Mouse (Mus musculus) bone marrow macrophage, adult 2 months (primary cell): Measurements from ENCODE around the gene Neu3. TPM values are rescaled to one million over a fixed set of nuclear protein-coding genes. Genes with fewer than 3 reads are reported as not detected.
"Not testable (repeated sequence)": the region's sequence is repeated elsewhere in the genome, so short reads cannot be mapped to it uniquely, and the experiment has no call there.

Experiments used
- H3K27ac ChIP-seq: 2 replicates; pipeline ENCODE4 v1.5.1; 2012; ENCODE audit warnings: low read depth, low read length; ENCODE audit not compliant: insufficient read depth
- H3K4me1 ChIP-seq: 2 replicates; pipeline ENCODE4 v1.6.1; 2012; ENCODE audit warnings: low read length; ENCODE audit not compliant: control insufficient read depth, insufficient read depth
- H3K4me3 ChIP-seq: 2 replicates; pipeline ENCODE4 v1.5.1; 2012; ENCODE audit warnings: mild to moderate bottlenecking, low read length, moderate library complexity; ENCODE audit not compliant: insufficient read depth
- CTCF ChIP-seq: IDR thresholded peaks from 2 replicates; pipeline ENCODE4 v1.5.1; 2012; ENCODE audit warnings: low read depth, mild to moderate bottlenecking, low read length, moderate library complexity
- POLR2A ChIP-seq: IDR thresholded peaks from 2 replicates; pipeline ENCODE4 v1.6.1; 2012; ENCODE audit warnings: mild to moderate bottlenecking, low read depth, low read length, borderline replicate concordance
- polyA plus RNA-seq: library from polyadenylated mRNA; stranded (reverse); fragments of >200 nt; gene quantifications from 2 replicates; pipeline ENCODE4 v1.2.4, GENCODE M21; 2012; ENCODE audit not compliant: missing spikeins, insufficient read depth, insufficient read length

The Neu3 gene
- polyA plus RNA-seq, 1 experiment, result 1.6 TPM

GRCm38 (mm10) chr7:99813394-99813793, 14.8 kb downstream of the Neu3 start:
- no peak overlapping the region for H3K27ac ChIP-seq
- no peaks in the 10 kb centered on the region for H3K4me1 ChIP-seq
- peak; percentile 34; the same call in 1 of the 2 replicates for TF ChIP-seq CTCF
- TF ChIP-seq POLR2A, result no peak
- H3K4me3 ChIP-seq, result no peak overlapping the region

- H3K4me3 ChIP-seq, result no peak overlapping the region
- no peak for TF ChIP-seq POLR2A
- no peak for TF ChIP-seq CTCF
- H3K4me1 ChIP-seq, result no peaks in the 10 kb centered on the region
- H3K27ac ChIP-seq, result no peak overlapping the region
Measured at GRCm38 (mm10) chr7:99811661-99812060, 16.6 kb downstream of the Neu3 start.

DNA sequence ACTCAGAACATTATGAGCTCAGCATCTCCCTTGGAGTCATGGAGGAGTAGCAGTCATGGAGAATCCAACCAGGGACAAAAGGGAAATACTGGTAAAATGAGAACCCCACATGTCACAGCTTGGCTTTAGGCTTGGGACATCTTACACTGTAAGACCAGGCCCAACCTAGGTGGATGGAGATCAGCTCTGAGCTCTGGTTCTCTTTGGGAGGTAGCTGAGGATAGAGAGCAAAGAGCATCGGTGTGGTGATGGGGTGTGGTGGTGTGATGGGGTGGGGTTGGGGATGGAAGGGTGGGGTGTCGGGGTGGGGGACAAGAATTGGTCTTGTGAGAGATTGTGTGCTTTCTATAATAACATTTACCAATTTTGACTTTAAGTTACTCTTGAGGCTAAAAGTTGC, 17.4 kb downstream of the Neu3 start:
- TF ChIP-seq POLR2A, result no peak
- TF ChIP-seq CTCF, result no peak
- Histone ChIP-seq H3K27ac (no peak overlapping the region), H3K4me3 (no peak overlapping the region), H3K4me1 (no peaks in the 10 kb centered on the region)

GRCm38 (mm10) chr7:99807043-99807442, 21.2 kb downstream of the Neu3 start:
- H3K4me3 ChIP-seq, H3K27ac ChIP-seq: not testable (repeated sequence)

DNA sequence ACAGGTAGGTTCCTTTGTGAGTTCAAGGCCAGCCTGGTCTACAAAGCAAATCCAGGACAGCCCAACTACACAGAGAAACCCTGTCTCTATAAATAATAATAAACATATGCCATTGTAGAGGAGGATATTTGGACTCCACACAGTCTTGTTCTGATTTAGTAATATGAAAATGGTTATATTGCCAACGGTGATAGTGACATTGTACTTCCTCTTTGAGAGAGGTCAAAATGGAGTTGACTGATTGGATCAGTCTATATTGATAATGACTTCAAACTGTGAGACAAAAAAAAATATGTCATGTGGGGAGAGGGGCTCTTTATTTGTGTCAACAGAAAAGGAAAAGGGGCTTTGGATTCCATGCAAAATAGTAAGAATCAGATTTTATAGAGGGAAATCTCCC, 22.9 kb downstream of the Neu3 start:
- TF ChIP-seq POLR2A (no peak), CTCF (no peak)

More at GRCm38 (mm10) chr7:99807043-99807442, 21.2 kb downstream of the Neu3 start:
- H3K4me1 ChIP-seq, result not testable (repeated sequence)

GRCm38 (mm10) chr7:99804033-99804432, 24.2 kb downstream of the Neu3 start:
- H3K4me1 ChIP-seq, H3K27ac ChIP-seq, H3K4me3 ChIP-seq: not testable (repeated sequence)

More for the DNA sequence above, 22.9 kb downstream of the Neu3 start:
- Histone ChIP-seq H3K4me1 (no peaks in the 10 kb centered on the region), H3K4me3 (no peak overlapping the region), H3K27ac (no peak overlapping the region)

GRCm38 (mm10) chr7:99803535-99803934, 24.7 kb downstream of the Neu3 start:
- Histone ChIP-seq H3K4me1 (no peaks in the 10 kb centered on the region), H3K4me3 (no peak overlapping the region), H3K27ac (no peak overlapping the region)
- TF ChIP-seq CTCF (no peak), POLR2A (no peak)

GRCm38 (mm10) chr7:99799118-99799517, 29.1 kb downstream of the Neu3 start:
- H3K4me3 ChIP-seq, result no peak overlapping the region
- no peak overlapping the region for H3K27ac ChIP-seq
- peaks cover 14% of the 10 kb centered on the region for H3K4me1 ChIP-seq
- TF ChIP-seq POLR2A (no peak), CTCF (no peak)

- TF ChIP-seq POLR2A (no peak), CTCF (no peak)
- peaks cover 19% of the 10 kb centered on the region for H3K4me1 ChIP-seq
- H3K27ac ChIP-seq, result no peak overlapping the region
- no peak overlapping the region for H3K4me3 ChIP-seq
Measured at GRCm38 (mm10) chr7:99797911-99798647, 30.1 kb downstream of the Neu3 start.

GRCm38 (mm10) chr7:99797261-99797660, 31.0 kb downstream of the Neu3 start:
- Histone ChIP-seq H3K27ac (no peak overlapping the region), H3K4me3 (no peak overlapping the region), H3K4me1 (peaks cover 19% of the 10 kb centered on the region)
- no peak for TF ChIP-seq POLR2A
- TF ChIP-seq CTCF, result no peak

DNA sequence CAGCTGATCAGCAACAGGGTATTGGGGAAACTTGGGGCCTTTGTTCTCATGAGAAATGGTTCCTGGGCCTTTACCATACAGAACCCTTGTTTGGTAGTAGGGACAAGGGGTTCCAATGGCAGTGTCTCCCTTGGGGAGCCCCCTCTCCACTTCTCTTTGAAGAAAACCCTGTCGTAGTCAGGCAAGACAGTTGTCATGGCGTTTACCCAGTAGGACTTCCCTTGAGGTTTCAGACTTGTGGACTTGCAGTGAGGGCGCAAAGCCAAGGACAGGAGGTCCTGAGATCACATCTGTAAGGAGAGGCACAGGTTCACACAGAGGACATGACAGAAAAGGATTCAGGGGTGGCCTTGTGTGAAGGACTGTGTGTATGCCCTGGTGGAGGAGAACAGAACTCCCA, 31.7 kb downstream of the Neu3 start:
- Histone ChIP-seq H3K4me1 (peaks cover 19% of the 10 kb centered on the region), H3K4me3 (no peak overlapping the region), H3K27ac (no peak overlapping the region)
- no peak for TF ChIP-seq POLR2A
- TF ChIP-seq CTCF, result no peak
